Mouse (Mus musculus): ENCODE data around the gene Hoxa11. TPM values are rescaled to one million over a fixed set of nuclear protein-coding genes. Genes with fewer than 3 reads are reported as not detected.

The Hoxa11 gene
- polyA plus RNA-seq, 1 experiment: not detected

GRCm38 (mm10) chr6:52196811-52197210 is 48.8 kb downstream of the Hoxa11 start:
- 53% methylated on average over 9 of the region's 9 CpGs for WGBS
- Histone ChIP-seq H3K4me1 (ENCODE audit: control insufficient read depth, insufficient read depth, insufficient read length, low read length) (peaks cover 16% of the 10 kb centered on the region), H3K36me3 (ENCODE audit: control insufficient read depth, insufficient read depth, low read length) (no peaks in the 10 kb centered on the region), H3K27me3 (ENCODE audit: control insufficient read depth, insufficient read depth, low read length) (peaks cover 20% of the 10 kb centered on the region), H3K4me3 (ENCODE audit: low read depth, low read length) (no peak overlapping the region), H3K27ac (ENCODE audit: insufficient read depth, low read depth, low read length) (no peak overlapping the region)
- TF ChIP-seq CTCF (IDR thresholded peaks at IDR 0.05; ENCODE audit: extremely low read depth, insufficient read length, insufficient replicate concordance, low read depth, low read length) (no peak), POLR2A (IDR thresholded peaks at IDR 0.05; ENCODE audit: low read depth, low read length) (no peak)

GRCm38 (mm10) chr6:52194690-52195089 is 50.9 kb downstream of the Hoxa11 start:
- Histone ChIP-seq H3K4me1 (ENCODE audit: control insufficient read depth, insufficient read depth, insufficient read length, low read length) (peaks cover 5% of the 10 kb centered on the region), H3K27ac (ENCODE audit: insufficient read depth, low read depth, low read length) (no peak overlapping the region), H3K27me3 (ENCODE audit: control insufficient read depth, insufficient read depth, low read length) (peaks cover 27% of the 10 kb centered on the region), H3K36me3 (ENCODE audit: control insufficient read depth, insufficient read depth, low read length) (no peaks in the 10 kb centered on the region), H3K4me3 (ENCODE audit: low read depth, low read length) (no peak overlapping the region)
- TF ChIP-seq POLR2A (IDR thresholded peaks at IDR 0.05; ENCODE audit: low read depth, low read length): no peak
- no peak for TF ChIP-seq CTCF (IDR thresholded peaks at IDR 0.05; ENCODE audit: extremely low read depth, insufficient read length, insufficient replicate concordance, low read depth, low read length)
- WGBS: 42% methylated on average over 10 of the region's 10 CpGs

Other genes starting within 250 kb of the Hoxa11 start
- 2.7 and 6.5 TPM in 2 replicates for gene Skap2, start 233.3 kb downstream of the Hoxa11 start, polyA plus RNA-seq (2012; rRNA removed)
- gene Hoxa1, start 87.5 kb downstream of the Hoxa11 start, polyA plus RNA-seq (2012; rRNA removed): 0.11 and 0.28 TPM in 2 replicates
- gene Hoxa2, start 81.0 kb downstream of the Hoxa11 start, polyA plus RNA-seq (2012; rRNA removed): 0.83 and 1.0 TPM in 2 replicates
- 0.10 TPM in 1 of 2 replicates, not detected in the other for gene 5730596B20Rik, start 68.3 kb downstream of the Hoxa11 start, polyA plus RNA-seq (2012; rRNA removed)
- 2.3 and 2.4 TPM in 2 replicates for gene Hoxa4, start 54.1 kb downstream of the Hoxa11 start, polyA plus RNA-seq (2012; rRNA removed)
- 3.5 and 4.7 TPM in 2 replicates for gene Hoxa5, start 41.2 kb downstream of the Hoxa11 start, polyA plus RNA-seq (2012; rRNA removed)
- 0.15 and 0.52 TPM in 2 replicates for gene Hoxa6, start 37.1 kb downstream of the Hoxa11 start, polyA plus RNA-seq (2012; rRNA removed)
- gene Hoxa3, start 32.5 kb downstream of the Hoxa11 start, polyA plus RNA-seq (2012; rRNA removed): 3.5 and 5.0 TPM in 2 replicates
- 0.58 TPM in 1 of 2 replicates, not detected in the other for gene Gm28308, start 32.5 kb downstream of the Hoxa11 start, polyA plus RNA-seq (2012; rRNA removed)
- gene Hoxa7, start 24.0 kb downstream of the Hoxa11 start, polyA plus RNA-seq (2012; rRNA removed): 0.04 and 2.5 TPM in 2 replicates
- gene Hoxa9, start 14.7 kb downstream of the Hoxa11 start, polyA plus RNA-seq (2012; rRNA removed): not detected in 2 replicates
- 0.06 TPM in 1 of 2 replicates, not detected in the other for gene Hoxa10, start 5.0 kb downstream of the Hoxa11 start, polyA plus RNA-seq (2012; rRNA removed)
- gene Hoxa13, start 15.1 kb upstream of the Hoxa11 start, polyA plus RNA-seq (2012; rRNA removed): not detected in 2 replicates
- not detected in 2 replicates for gene Evx1, start 67.7 kb upstream of the Hoxa11 start, polyA plus RNA-seq (2012; rRNA removed)